Mouse (Mus musculus) myocyte (in vitro differentiated cells): ENCODE measurements around the gene Prkcb.

ENCODE experiments used
- MAX ChIP-seq: IDR thresholded peaks from one replicate; pipeline ENCODE4 v1.6.1; 2011; ENCODE audit warnings: low read depth, mild to moderate bottlenecking, control low read depth
- POLR2A ChIP-seq: IDR thresholded peaks from one replicate; pipeline ENCODE4 v1.6.1; 2011; ENCODE audit warnings: low read depth, mild to moderate bottlenecking, control low read depth, moderate library complexity; ENCODE audit not compliant: insufficient read length
- TCF3 ChIP-seq: IDR thresholded peaks from one replicate; pipeline ENCODE4 v1.6.1; 2011; ENCODE audit warnings: low read depth, control low read depth; ENCODE audit not compliant: insufficient read length

DNA sequence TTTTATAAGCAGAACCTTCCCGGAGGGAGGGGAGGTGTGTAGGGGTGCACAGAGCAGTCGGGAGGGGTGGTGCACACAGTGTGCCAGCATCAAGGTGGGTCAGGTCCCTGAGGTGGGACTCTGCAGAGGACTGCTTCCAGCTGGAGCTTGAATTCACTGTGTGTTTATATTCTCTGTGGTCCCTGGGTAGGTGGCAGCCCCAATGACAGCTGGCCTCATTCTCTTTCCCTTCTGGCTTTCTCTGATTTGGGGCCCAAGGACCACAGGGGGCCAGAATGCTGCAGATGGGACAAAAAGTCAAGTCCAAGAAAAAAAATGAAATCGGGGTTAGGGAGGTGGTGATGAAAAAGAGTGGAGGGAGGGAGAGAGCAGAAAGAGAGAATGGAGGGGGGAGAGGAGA is 15.4 kb downstream of the Prkcb start:
- TF ChIP-seq MAX = no peak
- no peak for TF ChIP-seq POLR2A
- no peak for TF ChIP-seq TCF3
